Mouse (Mus musculus) spleen, adult 18-20 months (tissue): Measurements from ENCODE around the gene S100a3.

ENCODE experiments used
- DNase-seq, 2 experiments: peaks; one replicate each; pipeline ENCODE4 v3.0.0; 2022; ENCODE audit warnings: mixed read lengths in 2 of 2

Gene S100a3

GRCm38 (mm10) chr3:90574691-90575090 lies 14.3 kb downstream of the S100a3 start:
- DNase-seq = no peak

GRCm38 (mm10) chr3:90575320-90575719 lies 14.9 kb downstream of the S100a3 start:
- DNase-seq = no peak

- DNase-seq = no peak
Measured at GRCm38 (mm10) chr3:90576351-90577001, 16.1 kb downstream of the S100a3 start.

- no peak for DNase-seq
Measured at GRCm38 (mm10) chr3:90579433-90579832, 19.1 kb downstream of the S100a3 start.

GRCm38 (mm10) chr3:90581141-90581540 lies 20.8 kb downstream of the S100a3 start:
- DNase-seq = no peak

- no peak for DNase-seq
Measured at GRCm38 (mm10) chr3:90582156-90582555, 21.8 kb downstream of the S100a3 start.

GRCm38 (mm10) chr3:90582556-90582955 lies 22.2 kb downstream of the S100a3 start:
- no peak for DNase-seq

- DNase-seq = no peak
Measured at GRCm38 (mm10) chr3:90583893-90584292, 23.5 kb downstream of the S100a3 start.

- peak in 1 of 2 experiments; percentile 57 for DNase-seq
Measured at GRCm38 (mm10) chr3:90585595-90585994, 25.2 kb downstream of the S100a3 start.

- no peak for DNase-seq
Measured at GRCm38 (mm10) chr3:90586016-90586643, 25.8 kb downstream of the S100a3 start.

GRCm38 (mm10) chr3:90586906-90587305 lies 26.5 kb downstream of the S100a3 start:
- peak; percentile 76 to 88 for DNase-seq

GRCm38 (mm10) chr3:90587361-90588101 lies 27.2 kb downstream of the S100a3 start:
- DNase-seq = no peak

- no peak for DNase-seq
Measured at GRCm38 (mm10) chr3:90589390-90589789, 29.0 kb downstream of the S100a3 start.

GRCm38 (mm10) chr3:90589947-90590346 lies 29.6 kb downstream of the S100a3 start, which contains the start of gene S100a2:
Gene S100a2, plus strand, starts transcription at chr3:90590247.
- no peak for DNase-seq

- no peak for DNase-seq
Measured at GRCm38 (mm10) chr3:90594466-90594865, 34.1 kb downstream of the S100a3 start.

- DNase-seq = no peak
Measured at GRCm38 (mm10) chr3:90595556-90595955, 35.2 kb downstream of the S100a3 start.

GRCm38 (mm10) chr3:90596810-90597209 lies 36.4 kb downstream of the S100a3 start:
- DNase-seq = no peak

GRCm38 (mm10) chr3:90597736-90598135 lies 37.4 kb downstream of the S100a3 start:
- DNase-seq = no peak

GRCm38 (mm10) chr3:90598212-90598611 lies 37.8 kb downstream of the S100a3 start:
- DNase-seq = no peak

GRCm38 (mm10) chr3:90599401-90599800 lies 39.0 kb downstream of the S100a3 start:
- no peak for DNase-seq

- DNase-seq = no peak
Measured at GRCm38 (mm10) chr3:90600036-90600435, 39.7 kb downstream of the S100a3 start.

GRCm38 (mm10) chr3:90600458-90601195 lies 40.2 kb downstream of the S100a3 start:
- DNase-seq = no peak

- no peak for DNase-seq
Measured at GRCm38 (mm10) chr3:90601486-90602110, 41.2 kb downstream of the S100a3 start, which contains the start of gene Gm42674. Gene Gm42674, plus strand, starts transcription at chr3:90601904.
